Comparison of ENCODE assay signal across 7 mouse cellular contexts in the genomic region with DNA sequence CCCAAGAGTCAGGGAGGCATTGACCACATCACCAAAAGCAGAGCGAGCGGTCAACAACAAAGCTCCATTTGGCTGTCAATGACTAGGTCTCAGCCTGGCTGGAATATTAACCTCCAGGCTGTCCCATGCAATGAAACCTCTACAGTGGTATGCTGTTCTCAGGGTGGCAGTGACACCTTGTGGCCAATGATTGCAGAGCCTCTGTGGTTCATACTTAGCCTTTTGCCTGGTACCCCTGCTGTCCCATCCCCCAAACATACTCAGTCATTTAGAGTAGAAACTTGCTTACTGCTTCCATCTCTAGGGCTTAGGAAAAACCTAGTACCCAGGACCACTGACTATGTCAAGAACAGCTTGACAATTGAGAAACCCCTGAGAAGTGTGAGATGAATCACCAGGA. TPM values are rescaled to one million over a fixed set of nuclear protein-coding genes. Genes with fewer than 3 reads are reported as not detected.
A peak's percentile ranks its signal among the peaks of the same experiment; 100 is the strongest.
DNase-seq lines count a peak whose midpoint lies in the region; ATAC-seq and TF ChIP-seq lines count a peak whose summit lies in the region.

No protein-coding gene starts in this region.

- TF ChIP-seq CTCF in gastrocnemius, adult 2 months (IDR thresholded peaks at IDR 0.05), result peak; percentile 95

- 45% methylated on average over 2 of the region's 2 CpGs for WGBS in midbrain, embryonic 13.5 days
- 51% methylated on average over 2 of the region's 2 CpGs for WGBS in stomach, embryonic 15.5 days

- H3K4me2 ChIP-seq in midbrain, embryonic 13.5 days (replicated peaks), result no peak overlapping the region
- H3K4me2 ChIP-seq in stomach, embryonic 15.5 days, result no peak overlapping the region

- H3K4me1 ChIP-seq in midbrain, embryonic 13.5 days (replicated peaks), result 0 out of 2 replicates have a peak, but pooled peaks cover 4% of the 10 kb centered on the region
- H3K4me1 ChIP-seq in stomach, embryonic 15.5 days, result peaks cover 7% of the 10 kb centered on the region; the same call in 1 of the 2 replicates

- H3K27me3 ChIP-seq in midbrain, embryonic 13.5 days, result no peaks in the 10 kb centered on the region
- no peaks in the 10 kb centered on the region for H3K27me3 ChIP-seq in stomach, embryonic 15.5 days (replicated peaks)

- DNase-seq in adrenal gland, adult 18-20 months (ENCODE audit: low spot score in 2 of 2), result peak; percentile 64 to 71
- peak; percentile 91 to 92 for DNase-seq in cerebellum, postnatal 14 days
- DNase-seq in gastrocnemius, adult 2 months, result peak; percentile 76
- peak; percentile 42 for DNase-seq in induced T-regulatory cell, adult 2 months (ENCODE audit: low read depth)
- DNase-seq in left cerebral cortex, postnatal 14 days (ENCODE audit: low spot score in 2 of 2), result peak; percentile 80 to 82

- peak overlapping the region; percentile 76 for H3K27ac ChIP-seq in gastrocnemius, adult 2 months
- H3K27ac ChIP-seq in midbrain, embryonic 13.5 days, result no peak overlapping the region
- H3K27ac ChIP-seq in stomach, embryonic 15.5 days, result no peak overlapping the region

- intact Hi-C loops in gastrocnemius, adult 2 months (cut with DNase I), result loop anchor here (1.0 to 2.0 kb wide), 3 partner anchors 41 to 271 kb away; a partner anchor contains a TSS
- intact Hi-C loops in left cerebral cortex, postnatal 14 days (cut with DNase I), result loop anchor here (1.0 to 10.0 kb wide), 3 partner anchors 41 to 333 kb away; a partner anchor contains a TSS

- peaks cover 4% of the 10 kb centered on the region; the same call in 1 of the 2 replicates for H3K36me3 ChIP-seq in midbrain, embryonic 13.5 days
- H3K36me3 ChIP-seq in stomach, embryonic 15.5 days, result no peaks in the 10 kb centered on the region

- no peak overlapping the region for H3K9ac ChIP-seq in midbrain, embryonic 13.5 days (replicated peaks)
- H3K9ac ChIP-seq in stomach, embryonic 15.5 days, result no peak overlapping the region

- H3K9me3 ChIP-seq in midbrain, embryonic 13.5 days, result no peaks in the 10 kb centered on the region
- H3K9me3 ChIP-seq in stomach, embryonic 15.5 days, result no peaks in the 10 kb centered on the region

- ATAC-seq in midbrain, embryonic 13.5 days, result peak; percentile 90
- ATAC-seq in stomach, embryonic 15.5 days (ENCODE audit: insufficient read depth, low FRiP score, low read depth), result peak; percentile 54; the same call in 1 of the 2 replicates

- no peak overlapping the region for H3K4me3 ChIP-seq in gastrocnemius, adult 2 months
- H3K4me3 ChIP-seq in midbrain, embryonic 13.5 days (replicated peaks), result no peak overlapping the region
- no peak overlapping the region for H3K4me3 ChIP-seq in stomach, embryonic 15.5 days (replicated peaks)

RNA-seq across cellular contexts. Expression of a gene that starts 15.9 kb away (rescaled TPM):
- 10 to 100 TPM in 1 of 2 experiments, 1 to 10 TPM in 1; 2.6 to 11.3 TPM for total RNA-seq in adrenal gland, adult 18-20 months (2021)
- 10 to 100 TPM; 20.7 to 23.0 TPM for total RNA-seq in gastrocnemius, adult 2 months (2021)
- 10 to 100 TPM; 17.2 to 18.3 TPM for total RNA-seq in left cerebral cortex, postnatal 14 days (2021)
- polyA plus RNA-seq in midbrain, embryonic 13.5 days (2015; fragmentation: Nextera tagmentation; extraction: Ambion mirVana), result 2.9 and 3.3 TPM in 2 replicates
- polyA plus RNA-seq in stomach, embryonic 15.5 days (2015; fragmentation: Nextera tagmentation; extraction: Ambion mirVana), result 0.89 and 1.1 TPM in 2 replicates

RNA-seq across cellular contexts. Expression of a gene that starts 40.8 kb away (rescaled TPM):
- not detected for total RNA-seq in adrenal gland, adult 18-20 months (2021)
- not detected for total RNA-seq in gastrocnemius, adult 2 months (2021)
- total RNA-seq in left cerebral cortex, postnatal 14 days (2021), result not detected
- polyA plus RNA-seq in midbrain, embryonic 13.5 days (2015; fragmentation: Nextera tagmentation; extraction: Ambion mirVana), result not detected in 2 replicates
- polyA plus RNA-seq in stomach, embryonic 15.5 days (2015; fragmentation: Nextera tagmentation; extraction: Ambion mirVana), result not detected in 2 replicates
